Mouse (Mus musculus): Measurements from ENCODE around the gene Itgb3.
"Not testable (repeated sequence)": the region's sequence is repeated elsewhere in the genome, so short reads cannot be mapped to it uniquely, and the experiment has no call there.

Itgb3 gene

DNA sequence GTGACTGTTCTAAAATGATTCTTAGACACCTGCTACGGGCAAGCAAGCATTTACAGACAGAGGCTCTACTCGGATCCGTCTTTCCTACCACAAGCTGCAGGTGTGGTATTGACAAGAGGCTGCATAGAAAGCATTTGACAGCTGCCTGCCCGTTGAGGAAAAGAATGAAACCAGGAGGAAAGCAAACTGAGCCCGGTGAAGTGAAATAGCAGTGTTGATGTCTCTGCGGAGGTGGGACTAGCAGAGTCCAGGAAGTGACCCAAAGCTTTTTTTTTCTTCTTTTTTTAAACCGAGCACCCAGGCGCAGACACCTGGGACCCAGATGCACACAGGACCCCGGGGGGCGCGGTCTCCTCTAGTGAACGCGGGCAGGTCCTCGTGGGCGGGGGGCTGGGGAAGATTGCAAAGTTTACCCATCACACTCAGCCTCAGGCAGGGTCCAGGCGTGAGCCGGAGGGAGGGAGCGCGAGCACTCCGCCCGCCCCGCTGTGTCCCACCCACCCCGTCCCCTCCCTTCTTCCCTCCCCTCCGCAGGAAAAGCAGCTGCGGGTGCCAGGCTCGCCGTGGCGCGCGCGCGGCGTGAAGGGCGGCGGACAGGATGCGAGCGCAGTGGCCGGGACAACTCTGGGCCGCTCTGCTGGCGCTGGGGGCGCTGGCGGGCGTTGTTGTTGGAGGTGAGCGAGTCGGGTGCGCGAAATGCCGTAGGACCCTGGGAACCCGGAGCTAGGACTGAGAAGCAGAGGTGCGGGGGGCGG is at the start of gene Itgb3:
TSS of gene Itgb3 (plus strand) at position 510 of the 755 bp plus-strand sequence.
- DNase-seq (ENCODE audit: low read depth, low spot score): peak; percentile 76

DNA sequence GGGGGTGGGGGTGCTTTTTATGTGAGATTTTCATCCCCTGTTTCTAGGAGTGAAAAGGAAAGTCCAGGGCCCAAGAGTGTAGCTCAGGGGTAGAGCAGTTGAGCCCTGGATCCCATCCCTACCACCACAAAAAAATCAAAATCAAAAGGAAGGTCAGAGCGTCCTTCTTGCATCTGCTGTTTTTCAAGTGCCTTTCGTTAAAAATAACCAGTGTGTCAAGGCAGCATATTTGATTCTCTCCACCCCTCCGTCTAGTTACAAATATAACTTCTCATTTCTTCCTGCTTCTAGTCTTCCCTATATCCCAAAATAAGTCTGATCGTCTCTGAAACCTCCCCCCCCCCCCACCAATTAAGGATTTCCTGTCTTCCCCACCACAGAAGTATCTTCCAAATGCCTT is 49.7 kb upstream of the Itgb3 start:
- no peak for DNase-seq (ENCODE audit: low read depth, low spot score)

DNA sequence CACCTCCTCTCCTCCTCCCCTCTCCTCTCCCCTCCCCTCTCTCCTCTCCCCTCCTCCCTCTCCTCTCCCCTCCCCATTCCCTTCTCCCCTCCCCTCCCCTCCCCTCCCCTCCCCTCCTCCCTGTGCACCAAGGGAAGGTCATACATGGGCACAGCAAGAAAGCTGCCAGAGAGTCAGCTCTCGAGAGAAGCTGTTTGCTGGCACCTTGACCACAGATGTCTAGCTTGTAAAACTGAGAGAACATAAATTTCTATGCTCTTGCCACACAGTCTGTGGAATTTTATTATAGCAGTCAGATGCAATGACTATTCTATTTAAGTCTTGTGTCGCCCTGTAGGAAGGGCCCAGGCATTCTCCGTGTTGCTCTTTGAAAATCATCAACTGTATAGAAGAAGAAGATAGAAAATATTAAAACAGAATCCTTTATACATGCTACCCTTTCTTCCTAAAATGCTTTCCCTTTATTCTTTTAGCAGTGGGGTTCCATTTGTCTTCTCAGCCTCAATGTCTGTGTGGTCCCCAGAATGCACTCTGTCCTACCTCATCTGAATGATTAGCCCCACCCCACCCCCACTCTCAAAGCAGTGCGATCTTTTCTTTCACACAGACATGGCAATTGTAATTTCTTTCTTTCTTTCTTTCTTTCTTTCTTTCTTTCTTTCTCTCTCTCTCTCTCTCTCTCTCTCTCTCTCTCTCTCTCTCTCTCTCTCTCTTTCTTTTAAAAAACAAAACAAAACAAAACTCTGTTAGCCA is 49.0 kb upstream of the Itgb3 start:
- no peak for DNase-seq (ENCODE audit: low read depth, low spot score)

DNA sequence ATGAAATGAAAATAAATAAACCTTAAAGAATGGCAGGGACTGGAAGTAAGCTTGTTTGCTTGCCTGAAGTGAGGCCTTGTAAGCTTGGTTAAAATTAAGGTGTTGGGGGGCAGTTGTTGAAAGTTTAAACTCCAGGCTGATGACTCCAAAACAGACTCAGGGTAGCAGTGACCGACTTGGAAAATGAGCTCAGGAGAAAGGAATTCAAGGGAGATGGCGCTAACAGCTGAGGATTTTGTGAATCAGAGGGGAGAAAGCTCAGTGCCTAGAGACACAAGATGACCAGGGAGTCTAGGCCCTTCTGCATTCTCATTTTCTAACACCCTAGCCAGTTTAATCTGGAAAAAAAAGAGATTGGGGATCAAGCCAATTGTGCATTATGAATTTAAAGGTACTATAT is 46.8 kb upstream of the Itgb3 start:
- no peak for DNase-seq (ENCODE audit: low read depth, low spot score)

DNA sequence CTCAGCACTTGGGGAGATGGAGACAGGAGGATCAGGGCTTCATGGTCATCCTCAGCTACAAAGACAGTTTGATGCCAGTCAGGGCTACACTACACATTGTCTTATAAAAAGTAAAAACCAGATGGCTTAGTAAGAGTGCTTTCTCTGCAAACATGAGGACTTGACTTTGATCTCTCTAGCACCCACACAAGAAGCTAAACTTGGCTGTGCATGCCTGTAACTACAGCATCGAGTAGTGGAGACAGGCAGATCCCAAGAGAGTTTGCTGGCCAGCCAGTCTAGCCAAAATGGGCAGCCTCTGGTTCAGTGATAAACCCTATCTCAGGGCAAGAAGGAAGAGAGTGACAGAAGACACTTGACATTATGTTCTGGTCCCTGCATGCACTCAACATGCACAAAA is 44.3 kb upstream of the Itgb3 start:
- no peak for DNase-seq (ENCODE audit: low read depth, low spot score)

DNA sequence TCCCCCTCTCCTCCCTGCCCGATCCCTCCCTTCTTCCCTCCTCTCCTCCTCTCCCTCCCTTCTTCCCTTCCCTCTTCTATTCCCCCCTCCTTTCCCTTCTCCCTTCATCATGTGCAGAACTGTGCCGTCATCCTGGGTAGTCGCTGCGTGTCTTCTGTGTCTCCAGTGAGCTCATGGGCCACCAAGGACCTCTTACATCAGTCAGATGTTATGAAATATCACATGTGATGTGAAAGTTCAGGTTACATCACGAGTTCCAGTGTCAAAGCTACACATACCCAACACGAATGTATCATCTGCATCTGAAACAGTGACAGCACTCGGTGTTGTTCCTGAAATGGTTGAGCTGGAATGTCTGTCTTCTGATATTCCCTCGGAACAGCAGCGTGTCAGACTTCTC is 42.6 kb upstream of the Itgb3 start:
- no peak for DNase-seq (ENCODE audit: low read depth, low spot score)

DNA sequence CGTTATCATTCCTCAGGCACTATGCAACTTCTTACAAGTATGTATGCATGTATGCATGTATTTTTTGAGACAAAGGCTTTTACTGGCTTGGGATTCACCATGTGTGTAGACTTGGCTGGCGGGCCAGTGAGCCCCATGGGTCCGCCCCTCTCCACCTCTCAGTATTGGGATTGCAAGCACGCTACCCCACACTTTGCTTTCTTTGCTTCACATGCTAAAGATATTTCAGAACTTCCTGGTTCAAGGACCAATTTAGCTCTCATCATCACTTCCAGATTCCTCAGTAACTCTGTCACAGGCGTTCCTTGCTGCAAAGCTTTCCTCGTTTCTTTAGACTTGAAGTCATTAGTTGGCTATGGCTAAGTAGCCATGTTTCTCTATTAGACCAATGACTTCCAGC is 41.7 kb upstream of the Itgb3 start:
- no peak for DNase-seq (ENCODE audit: low read depth, low spot score)

DNA sequence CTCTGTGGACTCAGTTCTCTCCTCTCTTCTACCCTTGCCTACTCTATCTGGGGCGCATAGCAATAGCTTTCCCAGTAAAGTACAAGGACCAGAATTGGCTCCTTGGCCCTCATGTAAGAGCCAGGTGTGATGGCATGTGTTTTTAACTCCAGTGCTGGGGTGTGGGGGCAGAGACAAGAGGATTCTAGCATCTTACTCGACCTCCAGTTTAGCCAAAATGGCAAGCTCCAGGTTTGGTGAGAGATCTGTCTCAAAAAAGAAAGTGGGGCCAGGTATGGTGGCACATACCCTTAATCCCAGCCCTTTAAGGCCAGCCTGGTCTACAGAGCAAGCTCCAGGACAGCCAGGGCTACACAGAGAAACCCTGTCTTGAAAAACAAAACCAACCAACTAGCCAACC is 41.0 kb upstream of the Itgb3 start:
- no peak for DNase-seq (ENCODE audit: low read depth, low spot score)

DNA sequence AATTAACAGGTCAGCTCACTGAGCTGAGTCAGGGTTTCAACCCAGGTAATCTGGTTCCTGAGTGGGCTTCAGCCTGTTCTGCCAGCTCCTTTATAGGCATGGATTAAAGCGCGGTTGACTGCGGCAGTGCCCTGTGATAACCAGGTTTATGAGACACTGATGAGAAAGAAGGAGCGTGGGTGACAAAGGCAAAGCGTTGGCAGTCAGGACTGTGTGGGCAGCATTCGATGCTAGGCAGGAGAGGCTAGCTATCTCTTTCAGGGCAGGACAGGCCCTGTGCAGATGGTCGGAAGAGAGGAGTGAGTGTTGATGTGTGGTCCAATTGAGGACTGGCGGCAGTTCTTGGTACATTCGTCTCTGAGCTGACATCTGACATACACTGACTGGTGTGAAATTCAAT is 40.1 kb upstream of the Itgb3 start:
- DNase-seq (ENCODE audit: low read depth, low spot score): no peak

DNA sequence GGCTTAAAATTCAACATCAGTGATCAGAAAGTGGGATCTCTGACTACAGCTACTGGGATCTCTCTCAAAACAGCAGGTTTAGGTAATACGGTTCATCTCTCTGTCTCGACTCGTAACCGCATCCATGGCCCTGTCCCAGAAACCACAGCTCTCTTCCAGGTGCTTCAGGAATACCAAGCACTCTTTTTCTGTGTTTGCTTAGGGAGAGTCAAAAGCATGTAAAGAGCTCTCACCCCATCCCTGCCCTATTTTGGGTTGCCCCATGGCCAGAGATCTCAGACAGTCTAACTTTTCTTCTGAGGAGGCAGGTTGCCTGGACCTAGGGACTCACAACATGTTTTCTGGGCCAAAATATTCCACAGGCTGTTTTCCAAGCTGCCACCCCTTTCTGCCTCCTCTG is 39.5 kb upstream of the Itgb3 start:
- no peak for DNase-seq (ENCODE audit: low read depth, low spot score)

DNA sequence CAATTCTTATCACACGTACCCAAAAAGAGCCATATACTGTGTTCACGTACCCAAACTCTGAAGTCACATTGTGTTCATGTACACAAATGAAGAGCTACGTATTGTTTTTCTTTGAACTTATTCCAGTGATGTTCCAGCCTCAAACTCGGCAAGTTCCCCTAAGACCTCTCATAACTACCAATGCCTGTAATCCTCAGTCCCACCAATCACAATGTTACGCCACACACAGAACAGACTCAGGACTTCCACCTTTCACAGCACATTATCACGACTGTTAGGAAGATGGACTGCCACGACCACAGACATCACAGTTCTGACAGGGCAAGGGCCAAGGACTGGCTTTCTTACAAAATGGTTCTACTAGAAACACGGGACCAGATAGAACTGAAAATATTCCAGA is 37.3 kb upstream of the Itgb3 start:
- DNase-seq (ENCODE audit: low read depth, low spot score): not testable (repeated sequence)

DNA sequence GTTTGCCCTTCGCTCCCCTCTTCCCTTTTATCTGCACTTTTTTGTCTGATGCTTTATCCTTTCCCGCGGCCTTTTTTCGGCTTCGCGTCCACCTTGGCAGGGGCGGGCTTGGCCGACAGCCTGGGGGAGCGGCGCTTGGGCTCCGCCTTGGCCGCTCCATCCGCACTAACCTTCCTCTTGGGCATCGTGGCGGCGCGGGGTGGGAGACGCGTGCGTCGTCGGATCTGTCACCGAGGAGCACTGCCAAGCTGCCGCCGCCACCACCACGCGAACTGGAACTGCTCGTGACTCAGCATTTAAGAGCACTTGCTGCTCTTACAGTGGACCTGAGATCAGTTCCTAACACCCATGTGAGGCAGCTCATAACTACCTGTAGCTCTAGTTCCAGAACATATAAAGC is 36.4 kb upstream of the Itgb3 start:
- DNase-seq (ENCODE audit: low read depth, low spot score): not testable (repeated sequence)

DNA sequence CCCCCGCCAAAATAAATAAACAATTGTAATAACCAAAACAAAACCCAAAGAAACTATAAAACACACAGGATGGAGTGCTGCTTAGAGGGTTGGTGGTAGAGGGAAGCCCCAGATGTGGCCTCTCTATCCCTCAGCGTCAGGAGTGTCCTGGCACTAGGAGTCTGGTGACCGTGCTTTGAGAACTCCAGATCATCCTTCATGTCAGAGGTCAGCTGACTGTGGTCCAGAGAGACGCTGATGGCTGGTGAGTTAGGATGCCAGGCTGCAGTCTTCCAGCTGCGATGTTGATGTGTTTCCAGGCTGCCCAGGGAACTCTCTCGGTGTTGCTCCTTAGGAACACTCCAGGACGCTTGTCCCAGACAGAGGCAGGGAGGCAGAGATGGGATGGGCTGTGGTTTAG is 35.7 kb upstream of the Itgb3 start:
- DNase-seq (ENCODE audit: low read depth, low spot score): no peak

DNA sequence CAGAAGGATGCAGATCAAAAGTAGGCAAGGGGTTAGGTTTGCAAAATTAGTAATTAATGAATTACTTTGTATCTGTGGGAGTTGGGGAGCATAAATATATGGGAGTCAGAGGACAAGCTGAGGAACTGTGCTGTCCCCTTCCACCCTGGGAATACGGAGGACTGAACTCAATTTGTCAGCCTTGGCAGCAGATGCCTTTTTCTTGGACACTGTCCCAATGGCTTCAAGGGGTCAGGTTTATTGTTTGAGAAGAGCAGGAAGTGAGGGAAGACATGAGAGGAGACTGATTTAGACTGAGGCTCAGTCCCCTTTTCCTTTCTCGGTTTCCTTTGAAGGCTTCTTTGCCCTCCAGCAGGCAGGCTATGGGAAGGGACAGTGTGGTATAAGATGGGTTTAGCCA is 35.2 kb upstream of the Itgb3 start:
- no peak for DNase-seq (ENCODE audit: low read depth, low spot score)

DNA sequence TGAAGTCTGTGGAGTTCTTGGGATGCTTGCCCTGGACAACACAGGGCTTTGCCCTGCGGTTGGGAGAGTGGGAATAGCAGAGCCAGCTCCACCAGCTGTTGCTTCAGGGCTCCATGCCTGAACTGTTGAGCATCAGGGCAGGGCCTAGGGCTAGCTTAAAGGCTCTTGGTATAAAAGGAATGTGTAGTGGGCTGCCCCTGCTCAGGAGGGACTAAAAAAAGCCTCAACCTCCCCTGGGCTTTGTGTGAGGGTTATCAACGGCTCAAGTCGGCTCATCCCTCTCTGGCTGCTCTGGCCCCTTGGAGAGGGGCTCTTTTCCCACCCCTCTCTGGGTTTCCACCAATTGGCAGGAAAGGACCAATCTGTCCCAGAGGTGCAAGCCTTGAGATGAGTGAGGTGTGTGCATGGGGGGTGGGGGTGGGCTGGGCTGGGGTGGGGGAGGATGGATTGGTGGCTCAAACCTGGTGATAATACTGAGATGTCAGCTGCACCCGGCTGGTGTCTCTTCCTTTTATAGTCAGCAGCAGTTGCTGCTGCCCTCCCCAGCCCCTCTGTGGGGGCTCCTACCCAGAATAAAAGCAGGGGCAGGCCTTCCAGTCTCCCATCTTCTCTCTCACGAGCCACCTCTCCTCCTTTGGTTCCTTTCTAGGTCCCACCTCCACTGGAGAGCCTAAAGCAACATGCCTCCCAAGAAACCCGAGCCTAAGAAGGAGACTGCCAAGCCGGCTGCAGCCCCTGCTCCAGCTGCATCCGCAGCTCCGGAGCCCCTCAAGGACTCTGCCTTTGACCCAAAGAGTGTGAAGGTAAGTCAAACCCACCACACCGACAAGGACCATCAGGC is 30.8 kb upstream of the Itgb3 start:
- no peak for DNase-seq (ENCODE audit: low read depth, low spot score)

DNA sequence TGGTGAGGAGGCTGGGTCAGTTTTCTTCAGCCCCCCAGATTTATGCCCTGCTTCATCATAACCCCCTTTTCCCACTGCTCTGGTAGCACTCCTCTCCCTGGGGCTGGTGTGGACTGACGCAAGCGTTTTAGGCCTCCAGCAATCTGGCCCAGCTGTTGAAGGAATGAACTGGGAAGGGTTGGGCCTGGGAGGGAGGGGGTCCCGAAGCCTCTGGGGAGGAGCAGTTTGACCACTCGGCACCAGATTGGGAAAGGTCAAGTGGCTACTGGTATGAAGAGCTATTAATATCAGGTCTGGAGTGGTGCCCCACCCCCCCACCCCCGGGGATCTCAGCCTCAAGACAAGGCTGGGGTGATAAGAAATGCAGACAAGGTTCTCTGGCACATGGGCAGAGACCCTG is 29.7 kb upstream of the Itgb3 start:
- DNase-seq (ENCODE audit: low read depth, low spot score): no peak

DNA sequence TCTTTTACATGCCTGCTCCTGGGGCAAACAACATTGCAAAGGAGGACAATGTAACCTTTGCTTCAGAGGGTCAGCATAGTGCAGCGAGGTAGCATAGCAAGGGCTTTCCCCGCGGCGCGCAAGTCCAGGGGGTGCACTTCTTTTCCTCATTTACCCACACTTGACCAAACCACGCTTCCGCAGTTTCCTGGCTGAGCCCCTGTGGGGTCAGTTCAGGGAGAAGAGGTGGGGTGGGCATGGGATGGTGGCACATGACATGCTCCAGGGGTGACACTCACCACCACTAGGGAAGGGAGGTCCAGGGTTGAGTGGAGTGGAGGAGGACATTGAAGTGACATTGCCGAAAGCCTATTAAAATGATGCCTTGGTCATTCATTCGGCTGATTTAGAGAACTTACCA is 28.7 kb upstream of the Itgb3 start:
- no peak for DNase-seq (ENCODE audit: low read depth, low spot score)

DNA sequence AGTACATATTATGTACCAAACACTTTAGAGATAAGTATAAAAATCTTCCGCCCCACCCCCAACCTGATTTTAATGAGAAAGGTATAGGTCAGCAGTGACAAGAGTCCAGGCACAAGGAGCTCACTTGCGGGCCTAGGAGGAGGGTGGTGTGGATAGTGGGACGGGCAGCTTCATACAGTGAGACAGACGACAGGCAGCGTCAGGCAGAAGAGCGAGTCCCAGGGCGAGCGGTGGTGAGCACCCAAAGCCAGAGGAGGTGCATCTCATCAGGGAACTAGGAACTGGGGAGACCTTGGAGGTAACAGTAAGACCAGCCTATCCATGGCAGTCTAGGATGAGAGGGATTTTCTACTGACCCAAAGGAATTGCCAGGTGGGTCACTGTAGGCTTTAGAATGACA is 28.2 kb upstream of the Itgb3 start:
- no peak for DNase-seq (ENCODE audit: low read depth, low spot score)

DNA sequence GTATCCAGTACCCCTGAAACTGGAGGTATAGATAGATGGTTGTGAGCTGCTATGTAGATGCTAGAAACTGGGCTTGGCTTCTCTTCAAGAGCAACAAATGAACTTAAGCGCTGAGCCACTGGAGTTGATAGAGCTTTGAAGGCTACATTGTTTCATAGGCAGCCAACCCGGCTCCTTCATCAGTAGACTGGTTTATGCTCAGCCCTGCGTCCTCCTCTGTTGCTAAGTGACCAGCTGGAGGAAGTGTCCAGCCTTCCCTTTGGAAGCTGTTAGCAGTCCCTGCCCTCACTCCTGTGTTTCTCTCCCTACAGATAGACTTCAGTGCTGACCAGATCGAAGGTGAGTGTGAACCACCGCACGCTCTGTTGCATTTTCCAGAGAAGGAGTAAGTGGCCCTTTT is 27.7 kb upstream of the Itgb3 start:
- no peak for DNase-seq (ENCODE audit: low read depth, low spot score)

DNA sequence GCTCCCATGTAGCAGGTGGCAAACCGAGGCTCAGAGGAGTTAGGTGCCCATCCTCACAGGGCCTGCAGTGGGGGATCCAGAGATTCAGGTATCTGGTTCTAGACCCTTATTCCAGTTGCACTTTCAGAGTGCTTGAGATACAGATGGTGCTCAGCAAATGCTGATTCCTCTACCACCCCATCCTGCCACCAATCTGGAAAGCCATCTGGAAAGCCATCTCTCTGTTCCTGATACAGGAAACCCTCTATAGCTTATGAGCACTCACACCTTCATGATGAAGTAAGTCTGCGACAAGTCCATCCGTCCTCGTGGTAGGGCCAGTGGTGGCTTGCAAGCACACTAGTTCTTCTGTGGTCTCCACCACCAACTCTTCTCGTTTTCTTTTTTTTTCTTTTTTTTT is 27.2 kb upstream of the Itgb3 start:
- DNase-seq (ENCODE audit: low read depth, low spot score): no peak

DNA sequence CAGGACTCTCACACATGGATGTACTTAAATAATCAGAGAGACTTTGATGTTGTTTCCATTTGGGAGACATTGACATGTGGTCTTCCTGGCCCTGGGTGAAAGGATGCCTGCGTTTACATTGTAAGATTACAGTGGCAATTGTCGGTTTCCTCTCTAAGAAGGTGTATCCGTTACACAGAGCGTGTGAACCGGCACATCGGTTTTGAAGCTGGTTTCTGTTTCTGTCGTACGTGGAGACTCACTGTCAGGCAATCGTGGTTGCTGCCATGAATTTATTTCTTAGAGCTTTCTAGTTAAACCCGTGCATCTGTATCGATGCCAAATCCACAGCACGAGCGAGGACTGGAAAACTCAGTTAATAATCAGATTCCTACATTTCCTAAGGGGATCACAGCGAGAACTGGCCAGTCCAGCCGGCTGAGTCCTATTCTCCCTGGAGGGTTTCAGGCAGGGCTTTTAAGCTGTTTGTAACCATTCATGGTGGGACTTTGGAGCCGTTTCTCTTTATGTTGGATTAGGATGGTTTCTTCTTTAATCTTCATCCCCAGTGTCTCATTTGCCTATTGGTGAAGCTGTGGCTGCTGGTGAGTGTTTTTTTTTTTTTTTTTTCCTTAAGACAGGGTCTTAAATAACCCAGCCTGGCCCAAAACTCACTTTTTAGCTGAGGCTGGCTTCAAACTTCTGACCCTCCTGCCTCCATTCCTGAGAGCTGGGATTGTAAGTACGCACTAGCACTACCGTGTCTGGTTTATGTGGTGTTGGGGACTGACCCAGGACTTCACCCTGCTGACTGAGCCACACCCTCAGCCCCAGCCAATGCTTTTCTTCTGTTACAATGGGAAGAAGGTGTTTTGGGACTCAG is 26.1 kb upstream of the Itgb3 start:
- no peak for DNase-seq (ENCODE audit: low read depth, low spot score)

DNA sequence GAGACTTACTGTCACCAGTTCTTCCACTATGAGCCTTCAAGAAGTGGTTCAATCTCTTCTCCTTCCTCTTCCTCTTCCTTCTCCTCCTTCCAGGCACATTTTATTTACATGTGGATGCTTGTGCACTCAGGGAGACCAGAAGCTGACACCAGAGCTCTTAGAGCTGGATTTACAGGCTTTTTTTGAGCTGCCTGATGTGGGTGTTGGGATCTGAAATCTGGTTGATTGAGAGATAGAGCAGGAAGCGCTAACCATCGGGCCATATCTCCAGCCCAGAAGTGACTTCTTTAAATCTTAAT is 25.5 kb upstream of the Itgb3 start:
- no peak for DNase-seq (ENCODE audit: low read depth, low spot score)
